Mouse (Mus musculus) brain, embryonic 14.5 days (tissue): ENCODE data around the gene Kpna1. TPM values are rescaled to one million over a fixed set of nuclear protein-coding genes. Genes with fewer than 3 reads are reported as not detected.
A peak's percentile ranks its signal among the peaks of the same experiment; 100 is the strongest.
"Not testable (repeated sequence)": the region's sequence is repeated elsewhere in the genome, so short reads cannot be mapped to it uniquely, and the experiment has no call there.

Experiments
- DNase-seq: peaks from one replicate; pipeline ENCODE4 v3.0.0-alpha.2; 2011; ENCODE audit warnings: low read depth
- CTCF ChIP-seq: fragments of 200-500 bp; IDR thresholded peaks from 2 replicates; pipeline ENCODE4 v1.5.1; 2012; ENCODE audit warnings: inconsistent platforms, mild to moderate bottlenecking, moderate library complexity, borderline replicate concordance; ENCODE audit not compliant: insufficient read depth, insufficient read length; ENCODE audit errors: extremely low read depth
- POLR2A ChIP-seq: fragments of 200-500 bp; IDR thresholded peaks from 2 replicates; pipeline ENCODE4 v1.6.1; 2012; ENCODE audit warnings: mild to moderate bottlenecking, inconsistent platforms, borderline replicate concordance; ENCODE audit not compliant: poor library complexity, insufficient read depth, insufficient read length, severe bottlenecking; ENCODE audit errors: extremely low read depth
- polyA plus RNA-seq: library from polyadenylated mRNA; depleted of rRNA; stranded (reverse); fragments of >200 nt; gene quantifications from 2 replicates; pipeline ENCODE4 v1.2.3, GENCODE M21; 2012

Kpna1 gene
- polyA plus RNA-seq, 1 experiment: 45.6 TPM

- DNase-seq: no peak
- TF ChIP-seq CTCF (no peak), POLR2A (no peak)
Observed at GRCm38 (mm10) chr16:36056416-36056815, 77.9 kb downstream of the Kpna1 start.

DNA sequence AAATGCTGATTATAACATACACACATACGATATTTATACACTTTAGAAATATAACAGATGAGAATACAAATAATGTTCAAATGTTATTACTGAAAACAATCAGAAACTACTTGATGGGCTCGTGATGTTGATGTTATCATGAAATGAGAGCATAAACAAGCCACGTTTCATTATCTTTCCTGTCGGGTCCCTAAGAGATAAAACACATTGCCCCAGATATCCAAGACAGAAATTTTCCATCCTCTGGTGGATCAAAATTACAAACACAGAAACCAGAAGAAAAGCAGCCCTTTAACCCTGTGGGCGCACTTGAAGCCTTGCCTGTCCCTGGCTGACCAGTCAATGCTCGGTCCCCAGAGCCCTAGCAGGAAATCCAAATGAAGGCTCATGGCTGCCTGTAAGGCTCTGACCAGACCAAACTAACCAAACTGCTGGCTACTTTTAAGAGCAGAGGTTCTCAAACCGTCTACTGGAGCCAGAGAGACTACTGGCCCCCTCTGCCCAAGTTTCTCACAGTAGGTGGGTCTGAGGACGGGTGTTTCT is 79.5 kb downstream of the Kpna1 start:
- no peak for DNase-seq
- TF ChIP-seq POLR2A: no peak
- no peak for TF ChIP-seq CTCF

DNA sequence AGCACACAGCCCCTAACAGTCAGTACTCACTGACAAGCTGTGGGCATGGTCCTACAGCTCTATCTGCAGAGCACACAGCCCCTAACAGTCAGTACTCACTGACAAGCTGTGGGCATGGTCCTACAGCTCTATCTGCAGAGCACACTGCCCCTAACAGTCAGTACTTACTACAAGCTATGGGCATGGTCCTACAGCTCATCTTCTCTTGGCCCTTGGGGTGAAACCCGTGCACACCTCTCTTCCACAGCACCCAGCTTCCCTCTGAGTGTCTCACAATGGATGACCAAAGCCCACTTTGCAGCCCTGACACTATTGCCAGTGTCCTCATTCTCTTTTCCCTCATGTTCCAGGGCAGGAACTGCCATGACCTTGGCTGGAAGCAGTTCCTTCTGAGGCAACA is 84.0 kb downstream of the Kpna1 start:
- DNase-seq: not testable (repeated sequence)

- DNase-seq: no peak
- TF ChIP-seq POLR2A (no peak), CTCF (no peak)
Observed at GRCm38 (mm10) chr16:36063315-36063714, 84.8 kb downstream of the Kpna1 start.

DNA sequence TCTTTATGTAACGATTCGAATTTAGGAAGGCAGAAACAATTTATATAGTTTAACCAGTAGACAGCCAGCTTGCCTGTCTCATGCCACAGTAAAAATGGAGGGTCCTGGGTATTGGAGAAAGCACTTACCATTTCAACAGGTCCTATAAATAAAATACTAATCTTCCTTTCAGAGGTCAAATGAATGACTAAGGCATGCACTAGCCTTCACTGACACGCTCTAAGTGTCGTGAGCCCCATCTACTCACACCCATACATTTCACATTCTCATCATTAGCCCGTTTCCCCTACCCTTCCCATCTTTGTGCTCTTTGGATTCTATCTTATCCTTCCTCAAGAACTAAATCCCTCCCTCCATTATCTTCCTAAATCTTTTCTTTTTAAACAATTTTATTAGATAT is 86.4 kb downstream of the Kpna1 start:
- DNase-seq: no peak
- TF ChIP-seq CTCF (no peak), POLR2A (no peak)

DNA sequence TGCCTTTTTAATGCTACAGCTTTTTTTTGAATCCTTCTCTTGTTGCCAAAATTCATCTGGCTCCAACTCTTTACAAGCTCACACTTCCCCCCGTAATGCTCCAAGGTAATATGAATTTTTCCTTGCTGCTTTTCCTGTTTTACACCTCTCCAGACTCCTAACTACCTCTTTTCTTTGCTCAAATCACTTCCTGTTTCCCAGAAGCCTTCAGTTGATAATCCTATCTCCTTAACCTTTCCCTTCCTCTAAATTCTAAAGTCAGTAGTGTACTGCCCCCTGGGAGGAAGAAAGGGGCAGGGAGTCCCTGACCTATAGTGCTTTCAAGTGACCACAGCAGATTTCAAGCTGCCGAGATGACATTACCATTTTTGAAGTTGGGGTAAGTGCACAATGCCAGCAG is 89.1 kb downstream of the Kpna1 start:
- no peak for TF ChIP-seq POLR2A
- no peak for TF ChIP-seq CTCF
- DNase-seq: no peak

GRCm38 (mm10) chr16:36068356-36068755 is 89.8 kb downstream of the Kpna1 start:
- peak; percentile 65 for DNase-seq
- TF ChIP-seq CTCF (no peak), POLR2A (no peak)

DNA sequence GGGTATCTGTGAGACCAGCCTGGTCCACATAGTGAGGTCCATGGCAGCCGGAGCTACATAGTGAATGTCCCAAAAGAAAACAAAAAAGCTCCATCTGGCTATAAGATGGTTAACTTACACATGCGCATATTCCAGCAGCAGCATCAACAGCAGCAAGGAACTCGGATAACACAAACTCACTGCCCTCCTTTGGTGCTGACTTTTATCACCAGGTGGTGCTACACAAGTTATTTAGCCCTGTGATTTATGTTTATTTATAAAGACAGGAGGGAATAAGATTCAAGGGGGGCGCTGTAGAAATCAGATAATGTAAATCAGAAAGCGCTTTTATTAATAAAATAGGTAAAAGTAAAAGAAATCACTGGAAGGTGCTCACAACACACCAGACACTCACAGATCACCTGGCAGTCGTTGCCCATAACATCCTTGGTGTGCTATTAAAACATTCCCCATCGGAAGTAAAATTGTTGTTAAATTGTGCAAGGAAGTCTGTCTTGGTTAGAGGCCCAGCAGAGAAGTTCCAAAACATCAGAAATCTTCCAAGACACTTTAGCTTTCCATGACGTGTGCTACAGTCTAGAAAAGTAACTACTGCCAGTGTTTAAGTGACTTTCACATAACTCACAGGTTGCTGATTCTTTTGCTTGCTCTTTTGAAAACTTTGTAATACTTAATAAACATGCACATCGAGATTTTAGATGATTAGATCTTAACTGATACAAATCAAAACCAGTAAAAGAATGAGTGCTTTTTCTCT is 91.4 kb downstream of the Kpna1 start:
- TF ChIP-seq CTCF (no peak), POLR2A (no peak)
- peak; percentile 32 for DNase-seq

DNA sequence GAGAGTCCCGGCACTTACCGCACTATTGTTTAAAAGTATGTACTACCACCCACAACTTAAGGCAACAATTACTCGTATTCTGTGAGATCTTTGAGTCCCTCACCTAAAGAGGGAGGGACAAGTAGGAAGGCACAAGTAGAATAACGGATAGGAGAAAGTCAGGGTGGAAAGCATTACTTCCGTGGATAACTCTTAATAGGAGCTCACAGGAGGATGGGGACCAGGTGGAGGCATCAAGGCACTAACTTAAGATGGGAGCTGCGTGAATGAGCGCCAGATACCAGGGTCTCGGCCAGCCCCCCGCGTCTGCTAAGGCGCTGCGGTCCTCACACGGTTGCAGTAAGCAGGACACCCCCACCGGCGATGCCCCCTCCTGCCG is 92.5 kb downstream of the Kpna1 start:
- TF ChIP-seq POLR2A: no peak
- TF ChIP-seq CTCF: no peak
- DNase-seq: no peak

GRCm38 (mm10) chr16:36071450-36072379 is 93.2 kb downstream of the Kpna1 start, which contains the start of the genes Fam162a and Ccdc58:
Gene Fam162a (minus strand): TSS chr16:36071594.
Gene Ccdc58 (plus strand): TSS chr16:36071685.
- no peak for TF ChIP-seq CTCF
- TF ChIP-seq POLR2A: peak; percentile 90
- DNase-seq: peak; percentile 96

DNA sequence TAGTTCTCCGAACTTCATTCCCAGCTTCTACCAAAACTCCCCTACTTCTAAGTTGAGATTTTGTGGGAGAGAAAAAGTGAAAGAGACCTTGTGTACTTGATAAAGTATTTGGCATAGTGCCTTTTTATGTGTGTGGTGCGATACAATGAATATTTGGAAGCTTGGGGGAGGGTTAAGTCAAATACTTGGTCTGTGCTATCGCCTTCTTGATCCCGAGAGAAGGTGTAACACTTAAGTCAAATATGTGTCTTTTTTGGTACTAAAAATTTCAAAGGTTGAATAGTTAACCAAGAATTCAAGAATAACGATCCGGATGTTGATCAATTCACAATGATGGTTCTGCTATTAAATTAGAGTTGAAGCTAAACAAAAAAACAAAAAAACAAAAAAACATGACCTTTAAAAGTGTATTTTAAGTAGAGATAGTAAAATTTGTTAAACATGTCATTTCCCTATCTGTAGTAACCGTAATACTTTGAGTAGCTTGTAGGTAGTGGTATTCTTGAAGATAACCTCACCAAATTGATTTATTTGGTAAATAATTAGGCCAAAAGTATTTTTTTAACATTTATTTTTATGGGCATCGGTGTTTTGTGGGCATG is 94.0 kb downstream of the Kpna1 start:
- TF ChIP-seq POLR2A (no peak), CTCF (no peak)
- DNase-seq: no peak
